Mouse (Mus musculus) urinary bladder, postnatal 14 days (tissue): Measurements from ENCODE around the gene Slc35b4.

Experiments
- DNase-seq: peaks from one replicate; pipeline ENCODE4 v3.0.0; 2021; ENCODE audit warnings: low spot score

Gene Slc35b4

GRCm38 (mm10) chr6:34170844-34171494 is 5.9 kb downstream of the Slc35b4 start:
- no peak for DNase-seq

- no peak for DNase-seq
Measured at GRCm38 (mm10) chr6:34168834-34169233, 8.1 kb downstream of the Slc35b4 start.

GRCm38 (mm10) chr6:34163014-34163413 is 13.9 kb downstream of the Slc35b4 start:
- no peak for DNase-seq

GRCm38 (mm10) chr6:34162607-34163006 is 14.3 kb downstream of the Slc35b4 start:
- no peak for DNase-seq

- no peak for DNase-seq
Measured at GRCm38 (mm10) chr6:34161511-34161910, 15.4 kb downstream of the Slc35b4 start.

- no peak for DNase-seq
Measured at GRCm38 (mm10) chr6:34160816-34161310, 16.0 kb downstream of the Slc35b4 start.

GRCm38 (mm10) chr6:34159998-34160815 is 16.7 kb downstream of the Slc35b4 start:
- DNase-seq: no peak

GRCm38 (mm10) chr6:34156841-34157748 is 19.8 kb downstream of the Slc35b4 start:
- DNase-seq: no peak

- DNase-seq: peak; percentile 26
Measured at GRCm38 (mm10) chr6:34156057-34156456, 20.9 kb downstream of the Slc35b4 start.

GRCm38 (mm10) chr6:34155137-34155804 is 21.6 kb downstream of the Slc35b4 start:
- no peak for DNase-seq

- DNase-seq: peak; percentile 43
Measured at GRCm38 (mm10) chr6:34154202-34154601, 22.7 kb downstream of the Slc35b4 start.

- DNase-seq: no peak
Measured at GRCm38 (mm10) chr6:34153069-34154052, 23.6 kb downstream of the Slc35b4 start.

- DNase-seq: no peak
Measured at GRCm38 (mm10) chr6:34149821-34150220, 27.1 kb downstream of the Slc35b4 start.

GRCm38 (mm10) chr6:34149066-34149465 is 27.8 kb downstream of the Slc35b4 start:
- DNase-seq: no peak

GRCm38 (mm10) chr6:34148639-34149038 is 28.3 kb downstream of the Slc35b4 start:
- no peak for DNase-seq

GRCm38 (mm10) chr6:34148021-34148420 is 28.9 kb downstream of the Slc35b4 start:
- no peak for DNase-seq

- DNase-seq: no peak
Measured at GRCm38 (mm10) chr6:34146042-34146441, 30.9 kb downstream of the Slc35b4 start.

- no peak for DNase-seq
Measured at GRCm38 (mm10) chr6:34142931-34143330, 34.0 kb downstream of the Slc35b4 start.

GRCm38 (mm10) chr6:34138366-34138765 is 38.5 kb downstream of the Slc35b4 start:
- no peak for DNase-seq

- no peak for DNase-seq
Measured at GRCm38 (mm10) chr6:34132391-34132790, 44.5 kb downstream of the Slc35b4 start.
